Mouse (Mus musculus): ENCODE data around the gene Olfr672.
"Not testable (repeated sequence)": the region's sequence is repeated elsewhere in the genome, so short reads cannot be mapped to it uniquely, and the experiment has no call there.

DNA sequence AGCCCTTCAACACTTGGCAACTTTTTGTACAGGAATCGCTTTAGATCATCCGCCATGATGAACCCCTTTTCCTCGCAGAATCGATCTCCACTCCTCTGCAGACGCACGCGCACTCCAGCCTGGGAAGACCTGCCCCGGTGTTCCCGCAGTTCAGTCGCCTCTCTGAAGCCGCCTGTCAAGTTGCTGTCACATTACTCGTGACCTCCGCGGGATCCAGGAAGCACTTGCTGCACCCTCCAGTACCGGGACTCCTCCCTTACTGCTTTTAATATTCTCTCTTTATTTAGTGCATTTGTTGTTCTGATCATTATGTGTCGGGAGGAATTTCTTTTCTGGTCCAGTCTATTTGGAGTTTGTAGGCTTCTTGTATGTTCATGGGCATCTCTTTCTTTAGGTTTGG, 51.6 kb downstream of the Olfr672 start:
- TF ChIP-seq ZNF384 (IDR thresholded peaks at IDR 0.05; ENCODE audit: low read depth, low read length); MAFK (IDR thresholded peaks at IDR 0.05; ENCODE audit: insufficient read depth, low read depth, low read length); ZC3H11A (IDR thresholded peaks at IDR 0.05; ENCODE audit: borderline replicate concordance, low read depth, low read length); HCFC1 (IDR thresholded peaks at IDR 0.05; ENCODE audit: borderline replicate concordance, insufficient read depth, low read length); CHD2 (IDR thresholded peaks at IDR 0.05; ENCODE audit: low read depth, low read length): not testable (repeated sequence)

Measured in ES-E14 (cell line).